Mouse (Mus musculus) A20 (cell line): ENCODE measurements at regions not wholly inside any gene's neighbourhood (a gene's known extent, or its start where the extent isn't known, plus 50 kb on each side); places are given as distances from the start of the nearest gene placed in this dataset.

Experiments used
- DNase-seq: peaks from one replicate; pipeline ENCODE4 v3.0.0-alpha.2; 2011; ENCODE audit warnings: low read depth, low spot score

- DNase-seq = peak; percentile 82
Measured at GRCm38 (mm10) chr14:100458727-100459447, 174.4 kb upstream of the Klf12 start.

- peak; percentile 24 for DNase-seq
Measured at GRCm38 (mm10) chr14:100457870-100458726, 173.6 kb upstream of the Klf12 start.

- DNase-seq = no peak
Measured at GRCm38 (mm10) chr14:100446130-100446529, 161.7 kb upstream of the Klf12 start.

GRCm38 (mm10) chr14:100444848-100445247 lies 160.4 kb upstream of the Klf12 start:
- no peak for DNase-seq

GRCm38 (mm10) chr14:100444099-100444498 lies 159.6 kb upstream of the Klf12 start:
- DNase-seq = no peak

- no peak for DNase-seq
Measured at GRCm38 (mm10) chr14:100437552-100437951, 153.1 kb upstream of the Klf12 start.

GRCm38 (mm10) chr14:100429662-100430061 lies 145.2 kb upstream of the Klf12 start:
- DNase-seq = no peak

GRCm38 (mm10) chr14:100426399-100426798 lies 141.9 kb upstream of the Klf12 start:
- DNase-seq = no peak

GRCm38 (mm10) chr14:100423790-100424189 lies 139.3 kb upstream of the Klf12 start:
- no peak for DNase-seq

- DNase-seq = no peak
Measured at GRCm38 (mm10) chr14:100421666-100422065, 137.2 kb upstream of the Klf12 start.

- DNase-seq = peak; percentile 23
Measured at GRCm38 (mm10) chr14:100415099-100415498, 130.6 kb upstream of the Klf12 start.

GRCm38 (mm10) chr14:100412211-100412610 lies 127.7 kb upstream of the Klf12 start:
- DNase-seq = no peak

- no peak for DNase-seq
Measured at GRCm38 (mm10) chr14:100397191-100397590, 112.7 kb upstream of the Klf12 start.

GRCm38 (mm10) chr14:100375218-100375983 lies 90.9 kb upstream of the Klf12 start:
- no peak for DNase-seq

GRCm38 (mm10) chr14:100374494-100375217 lies 90.2 kb upstream of the Klf12 start:
- DNase-seq = no peak

GRCm38 (mm10) chr14:100366234-100366864 lies 81.9 kb upstream of the Klf12 start:
- DNase-seq = no peak

- no peak for DNase-seq
Measured at GRCm38 (mm10) chr14:100362786-100363185, 78.3 kb upstream of the Klf12 start.

- no peak for DNase-seq
Measured at GRCm38 (mm10) chr14:100361346-100362029, 77.0 kb upstream of the Klf12 start.

- no peak for DNase-seq
Measured at GRCm38 (mm10) chr14:100359881-100360280, 75.4 kb upstream of the Klf12 start.

GRCm38 (mm10) chr14:100357131-100357530 lies 72.7 kb upstream of the Klf12 start:
- no peak for DNase-seq
